15 mouse cellular contexts compared by ENCODE assay signal in genomic region chr14:105615766-105616165, GRCm38 (mm10).
DNase-seq lines count a peak whose midpoint lies in the region; ATAC-seq and TF ChIP-seq lines count a peak whose summit lies in the region.
"Had no signal": no experiment of that assay in that cellular context is flagged by ENCODE, and none has a peak within 500 bp of the region (broad histone marks: within the 10 kb centered on the region; RNA-seq: fewer than 3 reads in every experiment).

No protein-coding gene starts in this region.

- no peak for TF ChIP-seq CTCF in lung, postnatal 0 days (IDR thresholded peaks at IDR 0.05)
- no peak for TF ChIP-seq CTCF in stomach, postnatal 0 days (IDR thresholded peaks at IDR 0.05; ENCODE audit: low read depth)

- no peak overlapping the region for H3K27ac ChIP-seq in lung, postnatal 0 days (ENCODE audit: low read length)
- no peak overlapping the region for H3K27ac ChIP-seq in stomach, postnatal 0 days (replicated peaks)
- H3K27ac ChIP-seq: hindbrain, postnatal 0 days; limb, embryonic 15.5 days; neural tube, embryonic 12.5 days had no signal

- DNase-seq in adrenal gland, adult (ENCODE audit: inconsistent age in 2 of 2, low spot score in 1 of 2): peak; percentile 11 to 43
- no peak for DNase-seq in adrenal gland, postnatal 14 days
- DNase-seq in lung, postnatal 0 days (ENCODE audit: low spot score): no peak
- DNase-seq in lung, postnatal 4 days: no peak
- peak; percentile 4 for DNase-seq in heart, postnatal 25 days (ENCODE audit: low spot score)
- DNase-seq in stomach, postnatal 0 days (ENCODE audit: low spot score): peak; percentile 22
- no peak for DNase-seq in layer of hippocampus, adult 9-11 months
- DNase-seq: cerebellum, adult 11 months; lung, adult 2 months; thymus, postnatal 14 days had no signal

- intact Hi-C loops in heart, postnatal 25 days (cut with DNase I): no loop called here

- H3K36me3 ChIP-seq in lung, postnatal 0 days (ENCODE audit: insufficient read depth, low read length): no peaks in the 10 kb centered on the region
- H3K36me3 ChIP-seq in stomach, postnatal 0 days (ENCODE audit: control insufficient read depth, insufficient read depth, low read length): no peaks in the 10 kb centered on the region
- H3K36me3 ChIP-seq: limb, embryonic 15.5 days; neural tube, embryonic 12.5 days had no signal

- H3K4me3 ChIP-seq in lung, postnatal 0 days (ENCODE audit: low read depth, low read length): no peak overlapping the region
- no peak overlapping the region for H3K4me3 ChIP-seq in stomach, postnatal 0 days (ENCODE audit: low read depth, low read length)
- H3K4me3 ChIP-seq: limb, embryonic 15.5 days; megakaryocyte, embryonic 14.5 days; neural tube, embryonic 12.5 days had no signal

- no peaks in the 10 kb centered on the region for H3K9me3 ChIP-seq in lung, postnatal 0 days (ENCODE audit: low read length)
- no peaks in the 10 kb centered on the region for H3K9me3 ChIP-seq in stomach, postnatal 0 days (ENCODE audit: control insufficient read depth, low read length)
- H3K9me3 ChIP-seq: limb, embryonic 15.5 days; neural tube, embryonic 12.5 days had no signal

- ATAC-seq in lung, postnatal 0 days: peak; percentile 8; the same call in 1 of the 2 replicates
- peak; percentile 68 for ATAC-seq in stomach, postnatal 0 days (ENCODE audit: low FRiP score, low TSS enrichment)
- no peak for ATAC-seq in activated CD4-positive, CD25-positive, alpha-beta regulatory T cell, adult 4 months
- ATAC-seq: hindbrain, postnatal 0 days had no signal

- H3K27me3 ChIP-seq in lung, postnatal 0 days (replicated peaks; ENCODE audit: insufficient read depth, low read length): no peaks in the 10 kb centered on the region
- H3K27me3 ChIP-seq in stomach, postnatal 0 days (ENCODE audit: control insufficient read depth, insufficient read depth, low read length): no peaks in the 10 kb centered on the region
- H3K27me3 ChIP-seq: limb, embryonic 15.5 days; megakaryocyte, embryonic 14.5 days; neural tube, embryonic 12.5 days had no signal

- 62% methylated on average over 3 of the region's 3 CpGs for WGBS in lung, postnatal 0 days
- WGBS in stomach, postnatal 0 days: 49% methylated on average over 3 of the region's 3 CpGs

- no peaks in the 10 kb centered on the region for H3K4me1 ChIP-seq in lung, postnatal 0 days (ENCODE audit: insufficient read depth, low read depth, low read length)
- no peaks in the 10 kb centered on the region for H3K4me1 ChIP-seq in stomach, postnatal 0 days (replicated peaks; ENCODE audit: control insufficient read depth, insufficient read depth)
- H3K4me1 ChIP-seq: limb, embryonic 15.5 days; neural tube, embryonic 12.5 days had no signal

- TF ChIP-seq EP300 in lung, postnatal 0 days (IDR thresholded peaks at IDR 0.05): no peak
- TF ChIP-seq EP300 in stomach, postnatal 0 days (optimal IDR thresholded peaks at IDR 0.05): peak; percentile 36

- H3K9ac ChIP-seq in lung, postnatal 0 days (replicated peaks; ENCODE audit: low read depth): no peak overlapping the region
- H3K9ac ChIP-seq in stomach, postnatal 0 days (ENCODE audit: low read length): no peak overlapping the region
- H3K9ac ChIP-seq: limb, embryonic 15.5 days; neural tube, embryonic 12.5 days had no signal

- H3K4me2 ChIP-seq in lung, postnatal 0 days (replicated peaks; ENCODE audit: low read depth, low read length): no peak overlapping the region
- H3K4me2 ChIP-seq in stomach, postnatal 0 days (replicated peaks; ENCODE audit: low read depth): no peak overlapping the region
- H3K4me2 ChIP-seq: limb, embryonic 15.5 days; neural tube, embryonic 12.5 days had no signal

Comparison
In these comparisons a context has a peak if more than half of its experiments do, and no peak if none do; other contexts are left out.
1. DNase-seq: peak in adrenal gland, adult (2 of 2), heart, postnatal 25 days (single experiment) and stomach, postnatal 0 days (single experiment); none in adrenal gland, postnatal 14 days (single experiment), lung, postnatal 0 days (single experiment), lung, postnatal 4 days (0 of 2) and layer of hippocampus, adult 9-11 months (single experiment).